Mouse (Mus musculus): ENCODE data around the gene Dennd1a. TPM values are rescaled to one million over a fixed set of nuclear protein-coding genes. Genes with fewer than 3 reads are reported as not detected.

Gene Dennd1a
- polyA plus RNA-seq, 1 experiment = 11.9 TPM

DNA sequence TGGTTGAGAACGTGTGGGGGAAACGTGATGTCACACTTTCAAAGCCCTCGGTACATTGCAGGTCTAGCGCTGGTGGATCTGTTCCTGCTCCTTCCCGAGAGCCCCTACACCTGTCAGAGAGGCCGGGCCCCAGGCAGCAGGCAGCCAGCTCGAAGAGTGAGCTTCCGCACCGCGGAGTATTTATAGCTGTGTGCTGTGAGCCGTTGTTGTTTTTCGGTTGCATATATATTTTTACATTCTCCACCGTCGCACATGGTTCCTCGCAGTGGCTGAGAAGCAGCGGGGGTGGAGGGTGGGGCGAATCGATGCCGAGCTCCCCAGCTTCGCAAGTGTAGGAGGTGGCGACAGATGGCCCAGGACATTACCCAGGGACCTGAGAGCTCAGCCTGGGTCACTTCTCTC, 522.1 kb downstream of the Dennd1a start:
- Histone ChIP-seq H3K4me1 (ENCODE audit: control insufficient read depth, insufficient read depth, low read length) (peaks cover 16% of the 10 kb centered on the region), H3K9ac (ENCODE audit: low read depth, poor library complexity, severe bottlenecking) (no peak overlapping the region), H3K4me3 (ENCODE audit: low read depth, low read length) (no peak overlapping the region), H3K36me3 (ENCODE audit: control insufficient read depth, insufficient read depth, low read length, poor library complexity, severe bottlenecking) (no peaks in the 10 kb centered on the region), H3K27ac (ENCODE audit: insufficient read depth, low read length) (no peak overlapping the region), H3K9me3 (replicated peaks; ENCODE audit: control insufficient read depth, insufficient read depth, low read length, poor library complexity, severe bottlenecking) (no peaks in the 10 kb centered on the region), H3K27me3 (ENCODE audit: control insufficient read depth, insufficient read depth, low read length, poor library complexity, severe bottlenecking) (no peaks in the 10 kb centered on the region)
- TF ChIP-seq CTCF (IDR thresholded peaks at IDR 0.05; ENCODE audit: low read depth, low read length) = no peak
- no peak for TF ChIP-seq EP300 (IDR thresholded peaks at IDR 0.05; ENCODE audit: insufficient read depth, low read depth, low read length)

DNA sequence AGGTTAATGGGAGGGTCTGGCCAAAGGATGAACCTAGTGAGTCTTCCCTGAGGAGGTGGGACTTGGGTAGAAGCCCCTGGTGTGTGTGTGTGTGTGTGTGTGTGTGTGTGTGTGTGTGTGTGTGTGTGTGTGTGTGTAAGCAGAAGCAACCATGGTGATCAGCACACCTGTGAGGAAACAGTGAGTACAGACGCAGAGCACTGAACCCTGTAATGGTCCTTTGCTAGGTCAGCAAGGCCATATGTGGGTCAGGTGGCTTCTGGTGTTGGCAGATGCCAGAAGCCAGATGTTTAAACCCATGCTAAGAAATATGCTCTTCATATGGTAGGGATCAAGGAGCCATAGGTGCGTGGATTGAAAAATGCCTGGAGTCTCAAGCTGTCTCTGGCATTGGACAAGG, 522.7 kb downstream of the Dennd1a start:
- H3K4me1 ChIP-seq (ENCODE audit: control insufficient read depth, insufficient read depth, low read length) = peaks cover 21% of the 10 kb centered on the region
- no peaks in the 10 kb centered on the region for H3K36me3 ChIP-seq (ENCODE audit: control insufficient read depth, insufficient read depth, low read length, poor library complexity, severe bottlenecking)
- TF ChIP-seq EP300 (IDR thresholded peaks at IDR 0.05; ENCODE audit: insufficient read depth, low read depth, low read length) = no peak
- TF ChIP-seq POLR2A (IDR thresholded peaks at IDR 0.05; ENCODE audit: insufficient read depth, low read length) = no peak
- no peak for TF ChIP-seq CTCF (IDR thresholded peaks at IDR 0.05; ENCODE audit: low read depth, low read length)
- no peak overlapping the region for H3K9ac ChIP-seq (ENCODE audit: low read depth, poor library complexity, severe bottlenecking)
- no peaks in the 10 kb centered on the region for H3K9me3 ChIP-seq (replicated peaks; ENCODE audit: control insufficient read depth, insufficient read depth, low read length, poor library complexity, severe bottlenecking)
- no peaks in the 10 kb centered on the region for H3K27me3 ChIP-seq (ENCODE audit: control insufficient read depth, insufficient read depth, low read length, poor library complexity, severe bottlenecking)
- H3K4me3 ChIP-seq (ENCODE audit: low read depth, low read length) = no peak overlapping the region
- no peak overlapping the region for H3K27ac ChIP-seq (ENCODE audit: insufficient read depth, low read length)

DNA sequence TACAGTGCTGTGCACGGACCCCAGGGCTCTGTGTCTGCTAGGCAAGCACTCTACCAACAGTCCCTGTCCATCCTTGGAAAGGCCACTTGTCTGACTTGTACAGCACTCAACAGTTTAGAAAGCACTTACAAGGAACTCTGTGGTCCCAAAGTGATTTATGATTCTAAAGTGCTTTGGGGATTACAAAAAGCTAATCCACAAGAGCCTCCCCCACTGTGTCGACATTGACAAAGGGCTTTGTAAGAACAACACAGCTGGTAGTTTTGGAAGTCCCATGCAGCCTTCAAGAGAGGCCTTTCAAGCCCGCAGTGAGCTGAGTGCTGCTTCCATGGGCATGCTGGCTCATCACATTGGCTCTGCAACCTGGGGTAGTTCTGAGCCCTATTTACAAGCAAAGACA, 523.6 kb downstream of the Dennd1a start:
- no peak overlapping the region for H3K4me3 ChIP-seq (ENCODE audit: low read depth, low read length)
- no peaks in the 10 kb centered on the region for H3K36me3 ChIP-seq (ENCODE audit: control insufficient read depth, insufficient read depth, low read length, poor library complexity, severe bottlenecking)
- no peaks in the 10 kb centered on the region for H3K27me3 ChIP-seq (ENCODE audit: control insufficient read depth, insufficient read depth, low read length, poor library complexity, severe bottlenecking)
- no peak overlapping the region for H3K9ac ChIP-seq (ENCODE audit: low read depth, poor library complexity, severe bottlenecking)
- H3K27ac ChIP-seq (ENCODE audit: insufficient read depth, low read length) = no peak overlapping the region
- no peaks in the 10 kb centered on the region for H3K9me3 ChIP-seq (replicated peaks; ENCODE audit: control insufficient read depth, insufficient read depth, low read length, poor library complexity, severe bottlenecking)
- H3K4me1 ChIP-seq (ENCODE audit: control insufficient read depth, insufficient read depth, low read length) = peaks cover 22% of the 10 kb centered on the region
- TF ChIP-seq POLR2A (IDR thresholded peaks at IDR 0.05; ENCODE audit: insufficient read depth, low read length) = no peak
- no peak for TF ChIP-seq EP300 (IDR thresholded peaks at IDR 0.05; ENCODE audit: insufficient read depth, low read depth, low read length)
- no peak for TF ChIP-seq CTCF (IDR thresholded peaks at IDR 0.05; ENCODE audit: low read depth, low read length)

DNA sequence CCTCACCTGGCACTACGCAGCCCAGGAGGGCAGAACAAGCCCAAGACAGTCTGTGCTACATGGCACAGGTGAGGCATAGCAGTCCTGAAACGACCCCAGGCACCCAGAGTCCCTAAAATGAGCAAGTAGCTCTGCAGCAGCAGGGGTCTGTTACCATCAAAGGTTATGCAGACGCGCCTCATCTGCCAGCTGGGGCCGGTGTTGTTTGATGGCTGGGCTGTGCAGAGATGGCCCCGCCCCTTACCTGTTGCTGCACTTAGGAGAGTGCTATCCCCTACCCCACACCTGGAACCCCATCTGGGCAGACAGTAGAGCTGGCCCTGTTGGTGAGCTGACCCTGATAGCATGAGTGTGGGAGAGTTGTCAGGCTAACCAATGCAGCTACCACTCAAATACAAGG, 526.6 kb downstream of the Dennd1a start:
- Histone ChIP-seq H3K4me1 (ENCODE audit: control insufficient read depth, insufficient read depth, low read length) (peaks cover 9% of the 10 kb centered on the region), H3K4me3 (ENCODE audit: low read depth, low read length) (no peak overlapping the region), H3K27ac (ENCODE audit: insufficient read depth, low read length) (no peak overlapping the region), H3K9ac (ENCODE audit: low read depth, poor library complexity, severe bottlenecking) (no peak overlapping the region), H3K9me3 (replicated peaks; ENCODE audit: control insufficient read depth, insufficient read depth, low read length, poor library complexity, severe bottlenecking) (no peaks in the 10 kb centered on the region), H3K36me3 (ENCODE audit: control insufficient read depth, insufficient read depth, low read length, poor library complexity, severe bottlenecking) (no peaks in the 10 kb centered on the region), H3K27me3 (ENCODE audit: control insufficient read depth, insufficient read depth, low read length, poor library complexity, severe bottlenecking) (no peaks in the 10 kb centered on the region)
- TF ChIP-seq POLR2A (IDR thresholded peaks at IDR 0.05; ENCODE audit: insufficient read depth, low read length) (no peak), EP300 (IDR thresholded peaks at IDR 0.05; ENCODE audit: insufficient read depth, low read depth, low read length) (peak; percentile 64; the same call in 1 of the 2 replicates)

DNA sequence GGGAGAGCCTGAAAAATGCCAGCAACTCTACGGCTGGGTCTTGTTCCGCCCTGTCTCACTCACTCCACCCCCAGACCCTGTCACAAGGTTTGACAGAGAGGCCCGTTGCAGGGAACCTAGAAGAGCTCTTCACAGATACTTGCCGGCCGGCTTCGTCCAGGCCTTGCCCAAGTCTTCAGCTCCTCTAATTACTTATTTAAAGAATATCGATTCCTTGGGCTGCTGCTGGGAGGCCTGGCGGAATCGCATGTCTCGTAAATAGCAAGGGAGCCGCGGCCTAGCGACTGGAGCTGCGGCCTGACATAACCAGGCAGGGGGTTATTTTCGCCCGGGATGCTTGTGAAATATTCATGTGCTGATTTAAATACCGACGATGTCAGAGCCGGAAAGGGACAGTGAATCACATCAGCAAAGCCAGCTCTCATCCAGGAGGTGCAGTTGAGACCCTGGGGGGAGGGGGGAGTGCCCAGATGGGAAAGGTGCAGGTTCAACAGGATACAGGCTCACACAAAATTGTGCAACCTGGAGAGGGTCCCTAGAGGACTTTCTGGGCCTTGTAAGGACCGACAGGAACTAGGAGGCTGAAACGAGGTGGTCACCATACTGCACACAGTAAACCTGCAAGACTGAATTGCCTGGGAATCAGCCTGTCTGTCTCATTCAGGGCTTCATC, 528.7 kb downstream of the Dennd1a start:
- Histone ChIP-seq H3K9ac (ENCODE audit: low read depth, poor library complexity, severe bottlenecking) (0 out of 2 replicates have a peak overlapping the region, but pooled peaks have one; percentile 14), H3K9me3 (replicated peaks; ENCODE audit: control insufficient read depth, insufficient read depth, low read length, poor library complexity, severe bottlenecking) (no peaks in the 10 kb centered on the region), H3K27me3 (ENCODE audit: control insufficient read depth, insufficient read depth, low read length, poor library complexity, severe bottlenecking) (no peaks in the 10 kb centered on the region), H3K27ac (ENCODE audit: insufficient read depth, low read length) (no peak overlapping the region), H3K4me1 (ENCODE audit: control insufficient read depth, insufficient read depth, low read length) (peaks cover 9% of the 10 kb centered on the region), H3K36me3 (ENCODE audit: control insufficient read depth, insufficient read depth, low read length, poor library complexity, severe bottlenecking) (no peaks in the 10 kb centered on the region), H3K4me3 (ENCODE audit: low read depth, low read length) (no peak overlapping the region; the same call in 1 of the 2 replicates)
- TF ChIP-seq EP300 (IDR thresholded peaks at IDR 0.05; ENCODE audit: insufficient read depth, low read depth, low read length) (no peak), POLR2A (IDR thresholded peaks at IDR 0.05; ENCODE audit: insufficient read depth, low read length) (no peak), CTCF (IDR thresholded peaks at IDR 0.05; ENCODE audit: low read depth, low read length) (no peak)

DNA sequence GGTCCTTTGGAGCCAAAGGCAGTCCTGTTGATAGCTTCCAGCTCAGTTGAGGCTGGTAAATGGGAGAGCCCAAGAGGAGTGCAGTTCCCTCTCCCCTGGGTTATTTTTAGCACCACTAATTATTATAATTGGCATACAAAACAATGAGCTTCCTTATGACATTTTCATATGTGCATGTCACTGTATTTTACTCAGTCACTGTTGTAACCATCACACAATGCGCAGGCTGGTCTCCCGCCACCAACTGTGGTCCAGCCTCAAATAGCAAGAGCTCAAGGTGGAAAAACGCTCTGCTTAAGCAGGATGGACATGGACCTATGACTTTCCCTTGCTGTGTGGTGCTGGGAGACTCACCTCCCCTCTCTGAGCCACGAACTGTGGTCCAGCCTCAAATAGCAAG, 529.4 kb downstream of the Dennd1a start:
- Histone ChIP-seq H3K27me3 (ENCODE audit: control insufficient read depth, insufficient read depth, low read length, poor library complexity, severe bottlenecking) (no peaks in the 10 kb centered on the region), H3K4me3 (ENCODE audit: low read depth, low read length) (no peak overlapping the region), H3K4me1 (ENCODE audit: control insufficient read depth, insufficient read depth, low read length) (peaks cover 9% of the 10 kb centered on the region), H3K9me3 (replicated peaks; ENCODE audit: control insufficient read depth, insufficient read depth, low read length, poor library complexity, severe bottlenecking) (no peaks in the 10 kb centered on the region), H3K27ac (ENCODE audit: insufficient read depth, low read length) (no peak overlapping the region), H3K36me3 (ENCODE audit: control insufficient read depth, insufficient read depth, low read length, poor library complexity, severe bottlenecking) (no peaks in the 10 kb centered on the region), H3K9ac (ENCODE audit: low read depth, poor library complexity, severe bottlenecking) (no peak overlapping the region)
- TF ChIP-seq CTCF (IDR thresholded peaks at IDR 0.05; ENCODE audit: low read depth, low read length) (no peak), EP300 (IDR thresholded peaks at IDR 0.05; ENCODE audit: insufficient read depth, low read depth, low read length) (no peak), POLR2A (IDR thresholded peaks at IDR 0.05; ENCODE audit: insufficient read depth, low read length) (no peak)

Data from ES-Bruce4 (cell line).